Mouse (Mus musculus): Measurements from ENCODE around the gene Creb3l4.
"Not testable (repeated sequence)": the region's sequence is repeated elsewhere in the genome, so short reads cannot be mapped to it uniquely, and the experiment has no call there.

The Creb3l4 gene

DNA sequence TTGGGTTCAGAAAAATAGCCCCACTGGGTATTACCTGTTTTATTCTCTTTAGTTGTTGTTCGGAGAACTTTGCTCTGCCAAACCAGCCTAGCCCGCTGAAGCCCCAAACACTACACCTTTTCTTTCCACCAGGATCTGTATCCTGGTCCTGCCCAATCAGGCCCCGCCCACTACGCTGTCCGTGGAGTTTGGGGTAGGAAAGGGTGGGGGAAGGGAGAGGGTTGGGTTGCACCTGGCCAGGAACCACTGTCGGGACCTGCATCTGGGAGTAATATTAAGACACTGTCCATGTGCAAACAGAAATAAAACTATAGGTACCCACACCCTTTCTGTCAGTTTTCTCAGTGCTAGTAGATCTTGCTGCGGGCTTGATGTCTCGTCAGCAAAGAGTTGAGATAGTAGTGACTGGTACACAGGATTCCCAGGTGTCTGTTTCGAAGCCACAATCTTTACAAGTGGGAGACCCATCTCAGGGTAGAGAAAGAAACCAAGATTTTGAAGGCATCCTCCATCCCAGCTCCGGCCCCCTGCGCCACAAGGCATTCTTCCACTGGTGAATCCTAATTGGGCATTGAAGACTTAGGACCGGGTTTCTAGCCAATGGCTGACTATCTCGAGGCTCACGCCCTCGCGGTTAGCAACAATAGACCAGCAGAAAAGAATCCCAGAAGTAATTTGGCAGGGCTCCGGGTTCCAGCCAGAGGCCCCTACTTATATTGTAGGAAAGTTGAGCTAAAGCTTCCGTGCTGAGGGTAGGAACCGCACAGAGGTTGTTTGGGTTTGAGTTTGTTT is at the start of gene Creb3l4:
Gene Creb3l4 (minus strand): TSS at position 529 of the 792 bp plus-strand sequence.
- DNase-seq: peak; percentile 87

DNA sequence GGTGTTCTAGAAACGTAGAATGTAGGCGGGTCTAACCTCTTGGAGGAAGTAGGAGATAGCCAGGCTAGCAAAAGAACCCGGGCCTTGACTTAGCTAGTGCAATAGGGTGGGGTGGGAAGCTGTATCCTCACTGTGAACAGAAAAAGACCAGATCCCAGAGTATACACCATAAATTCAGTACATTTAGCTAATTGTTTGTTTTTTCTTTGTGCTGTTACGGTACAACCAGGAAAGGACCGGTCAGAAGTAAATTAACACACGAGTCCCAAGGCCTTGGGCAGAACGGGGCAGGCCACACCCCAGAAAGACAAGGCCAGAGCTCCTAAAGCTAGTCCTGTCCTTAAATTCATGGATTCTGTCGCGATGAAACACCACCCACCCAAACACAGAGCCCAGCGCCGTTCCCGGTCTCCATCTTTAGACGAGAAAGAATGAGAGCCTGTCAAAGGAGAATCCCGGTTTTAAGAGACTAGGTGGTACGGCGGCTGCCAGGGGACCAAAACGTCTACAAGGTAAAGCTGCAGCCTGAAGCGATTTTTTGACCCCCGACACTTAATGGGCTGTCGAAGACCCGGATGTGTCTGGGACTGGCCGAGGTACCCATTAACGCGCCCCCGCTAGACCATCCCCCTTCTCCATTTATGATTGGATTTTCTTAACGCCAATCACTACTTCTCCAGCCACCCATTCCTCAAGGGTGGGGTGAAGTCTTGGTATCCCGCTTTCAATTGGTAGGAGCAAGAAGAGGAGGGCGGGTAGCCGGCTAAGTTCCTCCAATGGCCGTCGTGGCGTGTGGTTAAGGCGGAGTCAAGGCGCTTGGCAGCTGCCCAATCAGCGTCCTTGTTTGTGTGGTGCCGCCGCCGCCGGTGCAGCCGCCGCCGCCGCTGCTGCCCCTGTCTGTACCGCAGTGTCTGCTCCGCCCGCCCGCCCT is 49.3 kb upstream of the Creb3l4 start, which contains the start of gene Gatad2b:
Gene Gatad2b (plus strand): TSS at position 834 of the 931 bp plus-strand sequence.
- peak; percentile 99 for DNase-seq

DNA sequence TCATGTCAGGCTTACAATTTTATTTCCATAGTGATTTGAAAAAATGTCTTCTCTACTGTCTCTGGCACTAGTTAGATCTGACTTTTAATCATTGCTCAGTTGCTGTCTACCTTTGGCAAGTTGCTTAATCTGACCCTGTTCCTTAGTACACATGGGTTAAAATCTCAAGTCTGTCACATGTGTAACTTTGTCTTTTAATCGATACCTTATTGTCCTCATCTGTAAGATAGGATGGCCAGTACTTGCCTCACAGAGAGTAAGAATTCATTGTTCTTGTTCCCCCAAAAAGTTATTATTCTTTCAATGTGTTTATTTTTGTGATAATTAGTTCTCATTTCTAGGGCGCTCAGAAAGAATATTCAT is 48.7 kb upstream of the Creb3l4 start:
- no peak for DNase-seq

DNA sequence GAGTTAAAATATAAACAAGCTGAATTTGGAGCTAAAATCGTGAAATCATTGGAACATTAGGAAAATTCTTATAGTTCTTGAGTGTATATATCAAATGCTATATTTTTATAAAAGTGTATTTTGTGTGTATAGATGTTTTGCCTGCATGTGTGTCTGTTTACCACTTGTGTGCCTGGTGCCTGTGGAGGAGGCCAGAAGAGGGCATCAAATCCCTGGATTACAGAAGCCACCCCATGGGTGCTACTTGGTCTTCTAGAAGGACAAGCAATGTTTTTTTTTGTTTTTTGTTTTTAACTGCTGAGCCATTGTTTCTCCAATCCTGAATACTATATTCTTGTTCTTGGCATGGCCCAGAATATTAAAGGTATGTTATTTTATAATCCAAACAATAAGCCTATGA is 47.3 kb upstream of the Creb3l4 start:
- no peak for DNase-seq

DNA sequence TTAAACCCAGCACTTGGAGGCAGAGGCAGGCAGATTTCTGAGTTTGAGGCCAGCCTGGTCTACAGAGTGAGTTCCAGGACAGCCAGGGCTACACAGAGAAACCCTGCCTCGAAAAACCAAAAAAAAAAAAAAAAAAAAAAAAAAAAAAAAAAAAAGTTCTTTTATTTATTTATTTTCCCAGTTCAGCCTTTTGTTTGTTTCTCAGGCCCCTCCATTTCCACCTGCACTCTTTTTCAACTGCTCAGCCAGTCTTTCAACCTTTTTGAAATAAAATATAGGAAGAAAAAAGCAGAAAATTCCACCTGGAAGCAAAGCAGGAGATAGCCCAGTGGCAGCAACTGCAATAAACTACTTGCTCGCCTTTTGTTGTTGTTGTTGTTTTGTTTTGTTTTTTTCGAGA is 46.1 kb upstream of the Creb3l4 start:
- DNase-seq: not testable (repeated sequence)

DNA sequence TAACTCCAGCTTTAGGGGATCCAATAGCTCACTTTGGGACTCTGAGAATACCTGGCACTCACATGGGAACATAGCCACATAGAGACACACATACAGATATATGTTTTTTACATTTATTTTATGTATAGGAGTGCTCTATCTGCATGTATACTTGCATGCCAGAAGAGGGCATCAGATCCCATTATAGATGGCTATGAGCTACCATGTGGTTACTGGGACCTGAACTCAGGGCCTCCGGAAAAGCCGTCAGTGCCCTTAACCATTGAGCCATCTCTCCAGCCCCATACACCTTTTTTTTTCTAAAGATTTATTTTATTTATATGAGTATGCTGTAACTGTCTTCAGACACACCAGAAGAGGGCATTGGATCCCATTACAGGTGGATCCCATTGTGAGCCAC is 40.8 kb upstream of the Creb3l4 start:
- no peak for DNase-seq

DNA sequence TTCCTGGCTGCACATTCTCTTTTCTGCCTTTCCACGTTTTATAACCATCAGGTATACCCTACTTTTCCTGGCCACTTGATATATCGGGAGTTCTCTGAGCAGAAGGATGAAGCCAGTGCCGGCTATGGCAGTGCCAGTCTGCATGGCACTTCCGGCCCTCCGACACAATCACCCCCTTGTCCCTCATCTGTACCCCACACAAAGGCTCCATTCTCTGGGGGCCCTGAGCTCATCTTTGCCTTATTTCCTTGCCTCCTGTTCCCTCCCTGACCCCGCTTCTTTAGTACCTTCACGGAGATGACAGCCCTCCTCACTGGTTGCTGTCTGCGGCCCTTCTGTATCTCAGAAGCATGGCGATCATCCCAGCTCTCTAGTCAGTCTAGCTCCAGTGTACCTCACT is 37.4 kb upstream of the Creb3l4 start:
- DNase-seq: no peak

DNA sequence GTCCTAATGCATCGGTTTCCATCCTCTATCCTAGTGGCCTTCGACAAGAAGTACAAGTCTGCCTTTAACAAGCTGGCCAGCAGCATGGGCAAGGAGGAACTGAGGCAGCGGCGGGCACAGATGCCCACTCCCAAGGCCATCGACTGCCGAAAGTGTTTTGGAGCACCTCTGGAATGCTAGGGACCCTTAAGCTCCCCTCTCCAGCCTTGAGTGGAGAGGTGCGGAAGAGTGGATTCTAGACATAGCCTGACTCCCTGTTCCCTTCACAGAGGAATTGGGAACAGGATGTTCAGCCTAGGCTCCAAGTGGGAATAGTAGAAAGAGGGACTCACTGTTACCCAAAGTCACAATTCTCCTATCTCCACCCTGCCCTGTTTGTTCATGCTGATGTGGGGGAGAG is 36.4 kb upstream of the Creb3l4 start:
- no peak for DNase-seq

DNA sequence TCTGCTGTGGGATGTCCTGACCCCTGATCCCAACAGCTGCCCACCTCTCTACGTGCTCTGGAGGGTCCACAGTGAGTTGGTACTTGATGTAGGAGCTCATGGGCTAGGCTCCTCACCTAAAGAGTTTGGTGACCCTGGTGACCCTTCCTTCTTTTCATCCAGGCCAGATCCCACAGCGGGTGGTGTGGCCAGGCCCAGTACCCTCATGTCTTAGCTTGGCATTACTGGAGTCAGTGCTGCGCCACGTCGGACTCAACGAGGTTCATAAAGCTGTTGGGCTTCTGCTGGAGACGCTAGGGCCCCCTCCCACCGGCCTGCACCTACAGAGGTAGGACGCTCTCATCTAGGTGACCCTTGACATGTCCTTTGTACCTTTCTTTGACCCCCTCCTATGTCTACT is 35.9 kb upstream of the Creb3l4 start:
- DNase-seq: no peak

DNA sequence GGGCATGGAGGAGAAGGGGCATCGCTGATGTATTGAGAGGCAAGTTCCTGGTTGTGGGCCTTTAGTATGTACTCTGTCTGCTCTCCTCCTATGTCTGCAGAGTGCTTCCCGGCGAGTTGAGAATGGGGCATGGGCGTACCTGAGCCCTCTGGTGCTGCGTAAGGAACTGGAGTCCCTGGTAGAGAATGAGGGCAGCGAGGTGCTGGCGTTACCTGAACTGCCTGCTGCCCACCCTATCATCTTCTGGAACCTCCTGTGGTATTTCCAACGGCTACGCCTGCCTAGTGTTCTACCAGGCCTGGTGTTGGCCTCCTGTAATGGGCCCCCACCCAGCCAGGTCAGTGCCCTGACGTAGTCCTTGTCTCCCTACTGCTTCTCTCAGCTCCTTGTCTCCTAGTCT is 34.9 kb upstream of the Creb3l4 start:
- no peak for DNase-seq

DNA sequence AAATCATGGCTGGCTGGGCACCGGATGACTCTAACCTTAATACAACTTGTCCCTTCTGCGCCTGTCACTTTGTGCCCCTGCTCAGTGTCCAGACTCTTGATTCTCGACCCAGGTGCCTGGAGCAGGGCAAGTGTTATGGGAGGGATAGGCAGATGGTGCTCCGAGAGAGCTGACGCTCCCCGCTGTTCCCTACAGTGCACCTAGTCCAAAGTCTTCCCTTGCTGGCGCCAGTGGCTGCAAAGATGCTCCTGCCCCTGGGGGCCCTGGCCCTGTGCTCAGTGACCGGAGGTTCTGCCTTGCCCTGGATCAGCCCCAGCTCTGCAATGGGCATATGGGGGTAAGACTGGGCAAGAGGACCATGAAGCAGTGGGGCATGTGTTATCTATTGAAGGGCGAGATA is 34.5 kb upstream of the Creb3l4 start:
- no peak for DNase-seq

DNA sequence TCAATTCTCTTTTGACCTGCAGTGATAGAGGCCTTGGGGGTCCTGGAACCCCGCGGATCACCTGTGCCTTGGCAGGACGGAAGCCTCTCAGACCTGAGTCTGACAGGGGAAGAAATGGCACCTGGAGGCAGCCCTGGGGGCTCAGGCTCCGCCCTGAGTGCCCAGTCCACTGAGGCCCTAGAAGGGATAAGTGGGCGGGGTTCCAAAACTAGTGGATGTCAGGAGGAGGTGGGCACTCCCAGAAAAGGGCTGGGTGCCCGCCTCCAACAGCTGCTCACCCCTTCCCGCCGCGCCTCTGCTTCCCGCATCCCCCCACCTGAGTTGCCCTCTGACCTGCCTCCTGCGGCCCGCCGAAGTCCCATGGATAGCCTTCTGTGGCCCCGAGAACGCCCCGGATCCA is 33.5 kb upstream of the Creb3l4 start:
- no peak for DNase-seq

DNA sequence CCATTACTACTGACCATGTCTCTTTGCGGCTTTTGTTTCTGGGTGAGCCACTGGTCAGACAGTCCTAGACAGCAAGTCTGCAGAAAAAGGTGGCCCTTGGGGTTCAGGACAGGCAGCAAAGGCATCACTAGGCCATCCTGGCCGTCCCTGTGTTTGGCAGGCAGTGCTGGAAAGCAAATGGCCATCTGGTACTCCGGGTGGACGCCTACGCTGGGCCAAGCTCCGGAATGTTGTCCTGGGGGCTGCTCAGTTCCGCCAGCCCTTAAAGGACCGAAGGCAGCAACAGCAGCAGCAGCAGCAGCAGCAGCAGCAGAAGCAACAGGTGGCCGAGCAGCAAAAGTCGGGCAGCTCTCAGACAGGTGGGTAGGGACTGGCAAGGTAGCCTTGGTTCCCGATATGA is 32.0 kb upstream of the Creb3l4 start:
- DNase-seq: no peak

DNA sequence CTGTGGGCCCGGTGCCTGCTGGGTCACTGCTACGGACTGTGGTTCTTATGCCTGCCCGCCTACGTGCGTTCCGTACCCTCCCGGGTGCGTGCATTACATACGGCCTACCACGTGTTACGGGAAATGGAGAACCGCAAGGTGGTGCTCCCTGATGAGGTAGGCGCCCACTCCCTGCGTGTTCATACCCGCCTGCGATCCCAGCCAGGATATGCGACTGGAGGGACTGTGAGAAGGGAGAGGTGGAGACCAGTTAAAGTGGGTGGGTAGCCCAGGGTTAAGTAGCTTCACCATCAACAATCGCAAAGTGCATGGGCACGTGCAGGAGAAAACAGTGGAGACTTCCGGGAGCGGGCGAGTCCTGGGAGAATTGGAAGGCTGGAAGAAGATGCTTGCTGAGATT is 30.5 kb upstream of the Creb3l4 start:
- no peak for DNase-seq

DNA sequence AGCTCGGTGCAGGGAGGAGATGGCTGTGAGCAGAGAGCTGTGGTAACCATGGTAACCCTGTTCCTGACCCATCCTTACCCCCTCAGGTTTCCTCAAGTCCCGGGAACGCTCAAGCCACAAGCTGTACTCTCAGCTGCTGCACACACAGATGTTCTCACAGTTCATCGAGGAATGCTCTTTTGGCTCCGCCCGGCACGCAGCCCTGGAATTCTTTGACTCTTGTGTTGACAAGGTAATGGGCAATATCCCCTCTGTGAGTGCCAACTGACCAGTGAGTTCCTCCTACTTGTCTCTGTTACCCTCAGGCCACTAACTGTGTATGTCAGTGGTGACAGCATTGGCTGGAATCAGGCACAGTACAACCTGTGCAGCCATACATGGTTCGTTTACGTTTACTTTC is 28.9 kb upstream of the Creb3l4 start:
- DNase-seq: no peak

DNA sequence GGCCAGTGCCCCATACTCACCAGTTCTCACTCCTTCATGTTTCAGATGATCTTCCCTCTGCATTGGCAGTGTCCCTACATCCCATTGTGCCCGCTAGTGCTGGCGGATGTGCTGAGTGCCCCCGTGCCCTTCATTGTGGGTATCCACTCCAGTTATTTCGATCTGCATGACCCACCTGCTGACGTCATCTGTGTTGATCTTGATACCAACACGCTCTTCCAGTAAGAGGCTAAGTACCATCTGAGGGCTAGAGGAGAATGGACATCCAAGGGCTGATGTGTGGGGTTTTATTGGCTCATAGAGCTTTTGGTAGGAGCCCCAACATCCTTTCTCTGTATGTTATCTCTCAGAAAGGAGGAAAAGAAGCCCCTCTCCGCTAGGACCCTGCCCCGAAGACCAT is 27.5 kb upstream of the Creb3l4 start:
- no peak for DNase-seq

DNA sequence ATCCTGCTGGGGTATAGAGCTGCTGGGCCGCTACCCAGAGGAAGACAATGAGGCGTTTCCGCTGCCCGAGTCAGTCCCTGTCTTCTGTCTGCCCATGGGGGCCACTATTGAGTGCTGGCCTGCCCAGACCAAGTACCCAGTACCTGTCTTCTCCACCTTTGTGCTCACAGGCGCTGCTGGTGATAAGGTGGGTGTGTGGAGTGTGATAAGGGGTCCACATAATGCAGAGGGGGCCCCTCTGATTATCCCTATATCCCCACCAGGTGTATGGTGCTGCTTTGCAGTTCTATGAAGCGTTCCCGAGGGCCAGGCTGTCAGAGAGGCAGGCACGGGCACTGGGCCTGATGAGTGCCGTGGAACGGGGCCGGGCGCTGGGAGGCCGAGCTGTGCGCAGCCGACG is 25.7 kb upstream of the Creb3l4 start:
- DNase-seq: no peak

DNA sequence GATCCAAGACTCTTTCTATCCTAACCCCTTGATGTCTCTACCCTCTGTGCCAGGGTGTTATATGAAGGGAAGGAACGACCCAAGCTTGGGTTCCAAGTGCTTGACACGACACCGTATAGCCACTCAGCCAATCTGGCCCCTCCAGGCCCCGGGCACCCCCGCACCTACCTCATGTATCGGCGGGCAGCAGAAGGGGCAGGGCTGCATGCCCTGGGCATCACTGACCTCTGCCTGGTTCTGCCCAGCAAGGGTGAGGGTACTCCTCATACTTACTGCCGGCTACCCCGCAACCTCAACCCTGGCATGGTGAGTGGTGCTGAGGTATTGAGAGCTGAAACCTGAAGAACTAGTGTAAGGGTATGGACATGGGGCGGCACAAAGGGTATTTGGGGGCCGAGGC is 24.9 kb upstream of the Creb3l4 start:
- DNase-seq: no peak

DNA sequence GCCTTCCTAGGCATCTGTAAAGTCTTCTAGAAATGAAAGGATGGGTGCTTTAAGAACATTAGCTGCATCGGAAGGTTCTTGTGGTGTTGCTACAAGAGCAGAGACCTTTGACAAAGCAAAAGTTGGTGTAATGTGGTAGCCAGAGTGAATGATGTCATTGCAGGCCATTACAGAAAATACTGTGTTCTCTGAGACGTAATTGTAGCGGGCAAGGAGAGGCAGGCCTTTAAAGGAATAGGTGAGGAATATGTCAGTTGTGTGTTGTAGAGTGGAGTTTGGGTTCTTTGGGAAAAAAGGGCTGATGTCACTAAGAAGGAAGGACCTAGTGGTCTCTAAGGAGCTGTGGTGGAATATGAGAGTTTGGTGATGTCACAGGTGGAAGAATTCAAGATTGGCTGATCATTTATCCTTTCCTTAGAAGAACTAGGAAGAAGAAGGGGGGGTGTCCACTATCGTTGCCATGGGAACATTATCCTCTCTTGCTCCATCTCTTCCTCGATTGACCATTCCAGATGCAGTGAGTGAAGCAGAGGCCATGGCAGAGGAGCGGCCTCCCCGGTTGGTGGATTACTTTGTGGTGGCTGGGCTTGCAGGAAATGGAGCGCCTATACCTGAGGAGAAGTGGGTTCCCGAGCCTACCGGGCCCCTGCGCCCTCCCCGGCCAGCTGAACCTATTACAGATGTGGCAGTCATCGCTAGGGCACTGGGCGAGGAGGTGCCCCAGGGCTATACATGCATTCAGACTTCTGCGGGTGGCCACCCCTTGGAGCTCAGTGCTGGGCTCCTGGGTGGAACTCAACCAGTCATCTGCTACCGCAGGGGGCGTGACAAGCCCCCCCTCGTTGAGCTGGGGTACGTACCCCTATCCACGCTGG is 23.8 kb upstream of the Creb3l4 start:
- no peak for DNase-seq

DNA sequence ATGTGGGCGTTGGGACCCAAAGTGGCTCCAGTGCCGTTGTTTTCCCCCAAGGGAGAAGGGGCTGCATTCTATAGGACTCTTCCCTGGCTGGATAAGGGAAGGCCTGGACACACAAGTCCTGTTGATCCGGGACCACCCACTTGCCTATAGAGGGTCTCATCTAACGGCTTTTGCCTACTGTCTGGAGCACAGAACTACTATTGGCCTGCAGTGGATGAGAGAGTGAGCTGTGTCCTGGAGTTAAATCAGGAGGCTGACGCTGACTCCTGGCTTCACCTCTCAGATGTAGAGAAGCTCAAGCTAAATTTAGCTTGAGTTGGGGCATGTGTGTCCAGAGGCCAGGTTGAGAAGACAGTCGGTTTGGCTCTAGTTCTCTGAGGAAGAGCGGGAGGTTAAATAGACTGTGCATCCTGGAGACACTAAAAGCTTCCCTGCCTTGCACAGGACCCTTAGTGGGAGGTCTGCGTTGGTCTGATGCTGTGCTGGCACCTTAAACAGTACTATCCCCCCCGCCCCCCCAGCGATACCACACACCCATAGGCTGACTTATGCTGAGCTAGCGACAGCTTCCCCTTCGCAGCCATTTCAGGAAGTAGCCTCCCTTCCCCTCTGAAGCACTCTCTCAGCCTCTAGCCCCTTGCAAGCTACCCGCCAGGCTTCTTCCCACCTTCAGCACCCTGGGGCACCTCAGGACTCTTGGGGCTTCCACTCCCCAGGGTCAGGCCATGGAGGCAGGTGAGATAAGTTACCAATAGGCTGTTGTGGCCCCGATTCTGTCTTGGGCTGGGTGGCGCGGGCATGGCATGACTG is 22.8 kb upstream of the Creb3l4 start:
- no peak for DNase-seq

DNA sequence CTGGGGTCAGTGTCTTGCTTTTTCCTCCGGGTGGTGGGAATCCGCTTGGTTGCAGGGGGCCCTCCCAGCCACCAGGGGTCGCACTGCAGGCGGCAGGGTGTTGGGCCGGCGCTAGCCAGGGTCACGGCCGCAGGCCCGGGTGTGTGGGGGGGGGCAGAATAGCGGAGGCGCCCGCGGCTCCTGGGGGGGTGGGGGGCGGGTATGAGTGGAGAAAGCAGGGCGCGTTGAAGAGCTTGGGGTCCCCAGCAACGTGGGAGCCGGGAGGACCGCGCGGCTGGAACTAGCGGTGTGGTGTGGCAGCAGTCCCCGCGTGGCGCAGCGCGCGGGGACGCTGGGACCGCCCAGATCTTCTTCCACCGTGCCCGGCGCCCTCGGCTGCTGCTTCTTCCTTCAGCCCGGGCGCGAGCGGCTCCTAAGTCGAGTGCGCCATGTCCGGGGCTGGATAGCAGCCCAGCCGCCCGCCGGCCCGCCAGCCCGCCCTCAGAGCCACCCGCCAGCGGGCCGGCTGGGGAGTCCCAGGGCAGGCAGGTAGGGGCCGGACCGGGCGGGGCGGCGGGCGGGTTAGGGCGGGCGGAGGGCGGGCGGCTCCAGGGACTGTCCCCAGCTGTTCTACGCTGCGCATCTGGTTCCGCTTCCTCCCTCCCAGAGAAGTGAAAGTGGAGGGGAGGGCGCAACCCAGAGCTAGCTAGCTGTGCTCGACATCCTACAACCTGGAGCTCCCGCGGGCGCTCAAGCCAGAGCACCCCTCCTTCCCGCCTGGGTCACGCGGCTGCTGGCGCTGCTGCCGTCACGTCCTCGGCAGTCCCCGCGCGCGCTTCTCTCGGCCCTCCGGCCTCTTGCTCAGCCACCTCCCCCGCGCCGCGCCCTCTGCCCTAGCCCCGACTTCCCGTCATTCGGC is 22.0 kb upstream of the Creb3l4 start, which contains the start of gene Dennd4b:
Gene Dennd4b (plus strand): TSS at position 152 of the 898 bp plus-strand sequence.
- DNase-seq: peak; percentile 90
